In genomic region chr11:54116406-54116805, GRCm38 (mm10) we compare ENCODE assay signal across 24 mouse cellular contexts. TPM values are rescaled to one million over a fixed set of nuclear protein-coding genes. Genes with fewer than 3 reads are reported as not detected.
DNase-seq lines count a peak whose midpoint lies in the region; ATAC-seq lines count a peak whose summit lies in the region.
"Had no signal": no experiment of that assay in that cellular context is flagged by ENCODE, and none has a peak within 500 bp of the region (broad histone marks: within the 10 kb centered on the region; RNA-seq: fewer than 3 reads in every experiment).

No protein-coding gene starts in this region.

- peaks cover 46% of the 10 kb centered on the region for H3K4me1 ChIP-seq in heart, embryonic 16.5 days (ENCODE audit: control insufficient read depth, insufficient read depth, low read length)
- peaks cover 50% of the 10 kb centered on the region for H3K4me1 ChIP-seq in heart, embryonic 12.5 days (replicated peaks)
- peaks cover 50% of the 10 kb centered on the region for H3K4me1 ChIP-seq in embryonic facial prominence, embryonic 14.5 days (ENCODE audit: control insufficient read depth, insufficient read depth, low read length)

- H3K9me3 ChIP-seq in heart, embryonic 16.5 days (replicated peaks; ENCODE audit: control insufficient read depth, low read length), result no peaks in the 10 kb centered on the region
- H3K9me3 ChIP-seq in heart, embryonic 12.5 days (replicated peaks), result no peaks in the 10 kb centered on the region
- H3K9me3 ChIP-seq in embryonic facial prominence, embryonic 14.5 days (ENCODE audit: control insufficient read depth, low read length), result no peaks in the 10 kb centered on the region
- H3K9me3 ChIP-seq: liver, embryonic 15.5 days; neural tube, embryonic 15.5 days had no signal

- WGBS in heart, embryonic 16.5 days, result 67% methylated on average over 4 of the region's 4 CpGs
- 78% methylated on average over 4 of the region's 4 CpGs for WGBS in heart, embryonic 12.5 days
- WGBS in embryonic facial prominence, embryonic 14.5 days, result 52% methylated on average over 4 of the region's 4 CpGs

- no peak overlapping the region for H3K4me2 ChIP-seq in heart, embryonic 16.5 days (ENCODE audit: low read depth, low read length)
- H3K4me2 ChIP-seq in heart, embryonic 12.5 days, result no peak overlapping the region
- H3K4me2 ChIP-seq in embryonic facial prominence, embryonic 14.5 days (ENCODE audit: low read depth, low read length), result no peak overlapping the region
- H3K4me2 ChIP-seq: hindbrain, embryonic 14.5 days; liver, embryonic 15.5 days; lung, embryonic 14.5 days; neural tube, embryonic 15.5 days had no signal

- peak; percentile 5 to 21 for DNase-seq in adrenal gland, adult (ENCODE audit: inconsistent age in 2 of 2, low spot score in 1 of 2)
- DNase-seq in adrenal gland, postnatal 4 days (ENCODE audit: low spot score in 2 of 2), result no peak
- peak; percentile 31 for DNase-seq in gastrocnemius, postnatal 14 days
- no peak for DNase-seq in gastrocnemius, postnatal 10 days
- DNase-seq in embryonic facial prominence, embryonic 14.5 days (ENCODE audit: low spot score), result peak; percentile 68
- DNase-seq: adrenal gland, postnatal 14 days; cerebellum, adult 11-12 months; cerebellum, adult 9-11 months; lung, embryonic 14.5 days; lung, postnatal 14 days; midbrain, embryonic 14.5 days; retina, postnatal 1 day; right cerebral cortex, postnatal 14 days; thymus, postnatal 4 days had no signal

- intact Hi-C loops in gastrocnemius, postnatal 14 days (cut with DNase I; ENCODE audit: low total_unique reads), result no loop called here

- no peak overlapping the region for H3K4me3 ChIP-seq in heart, embryonic 16.5 days (ENCODE audit: low read length)
- no peak overlapping the region for H3K4me3 ChIP-seq in heart, embryonic 12.5 days
- H3K4me3 ChIP-seq in embryonic facial prominence, embryonic 14.5 days (ENCODE audit: low read depth, low read length), result no peak overlapping the region
- H3K4me3 ChIP-seq: liver, embryonic 15.5 days; neural tube, embryonic 15.5 days had no signal

- ATAC-seq in heart, embryonic 16.5 days (replicated peaks; ENCODE audit: extremely low read depth, insufficient read depth, low FRiP score), result no peak
- ATAC-seq in heart, embryonic 12.5 days (ENCODE audit: insufficient number of reproducible peaks, low FRiP score), result no peak
- ATAC-seq in embryonic facial prominence, embryonic 14.5 days (ENCODE audit: low read depth), result no peak
- ATAC-seq: activated CD4-positive, CD25-positive, alpha-beta regulatory T cell, adult 4 months; forebrain, embryonic 14.5 days had no signal

- no peaks in the 10 kb centered on the region for H3K27me3 ChIP-seq in heart, embryonic 16.5 days (ENCODE audit: control insufficient read depth, insufficient read depth, low read length)
- H3K27me3 ChIP-seq in heart, embryonic 12.5 days (replicated peaks), result no peaks in the 10 kb centered on the region
- H3K27me3 ChIP-seq in embryonic facial prominence, embryonic 14.5 days (replicated peaks; ENCODE audit: control insufficient read depth, insufficient read depth, low read length), result no peaks in the 10 kb centered on the region
- H3K27me3 ChIP-seq: CH12.LX; liver, embryonic 15.5 days; neural tube, embryonic 15.5 days had no signal

- H3K27ac ChIP-seq in heart, embryonic 16.5 days (ENCODE audit: low read length), result peak overlapping the region; percentile 9; the same call in 1 of the 2 replicates
- no peak overlapping the region for H3K27ac ChIP-seq in heart, embryonic 12.5 days (ENCODE audit: poor library complexity, severe bottlenecking)
- H3K27ac ChIP-seq in embryonic facial prominence, embryonic 14.5 days (replicated peaks; ENCODE audit: low read depth, low read length), result no peak overlapping the region
- H3K27ac ChIP-seq: hindbrain, embryonic 14.5 days; liver, embryonic 15.5 days; neural tube, embryonic 15.5 days had no signal

- H3K9ac ChIP-seq in heart, embryonic 16.5 days (ENCODE audit: low read length), result no peak overlapping the region
- H3K9ac ChIP-seq in heart, embryonic 12.5 days, result no peak overlapping the region
- H3K9ac ChIP-seq in embryonic facial prominence, embryonic 14.5 days (ENCODE audit: low read depth, low read length), result no peak overlapping the region
- H3K9ac ChIP-seq: hindbrain, embryonic 14.5 days; liver, embryonic 15.5 days; lung, embryonic 14.5 days; neural tube, embryonic 15.5 days had no signal

- H3K36me3 ChIP-seq in heart, embryonic 16.5 days (ENCODE audit: control insufficient read depth, insufficient read depth), result peaks cover 21% of the 10 kb centered on the region
- H3K36me3 ChIP-seq in heart, embryonic 12.5 days, result peaks cover 42% of the 10 kb centered on the region
- peaks cover 28% of the 10 kb centered on the region for H3K36me3 ChIP-seq in embryonic facial prominence, embryonic 14.5 days (ENCODE audit: control insufficient read depth, insufficient read depth, low read length)
- H3K36me3 ChIP-seq: liver, embryonic 15.5 days had no signal

RNA-seq across cellular contexts. Expression of gene P4ha2, which starts 16.5 kb away (rescaled TPM):
- total RNA-seq in adrenal gland, postnatal 4 days (2021), result 10 to 100 TPM; 20.8 to 21.9 TPM
- total RNA-seq in gastrocnemius, postnatal 14 days (2021), result 10 to 100 TPM; 19.9 to 21.2 TPM
- total RNA-seq in gastrocnemius, postnatal 10 days (2021), result 10 to 100 TPM; 21.1 to 27.7 TPM
- polyA plus RNA-seq in heart, embryonic 16.5 days (2015; fragmentation: Nextera tagmentation; extraction: Ambion mirVana), result 53.3 and 61.1 TPM in 2 replicates
- polyA plus RNA-seq in heart, embryonic 12.5 days (2016; fragmentation: Nextera tagmentation; extraction: Ambion mirVana), result 56.5 and 62.1 TPM in 2 replicates
- 107 and 120 TPM in 2 replicates for polyA plus RNA-seq in embryonic facial prominence, embryonic 14.5 days (2014; fragmentation: Nextera tagmentation; extraction: Ambion mirVana)
- total RNA-seq: hematopoietic stem cell, adult 5-6 weeks; monocyte, adult 5-6 weeks had no signal
- polyA plus RNA-seq: activated CD4-positive, CD25-positive, alpha-beta regulatory T cell, adult 4 months had no signal

RNA-seq across cellular contexts. Expression of gene Pdlim4, which starts 47.6 kb away (rescaled TPM):
- total RNA-seq in adrenal gland, postnatal 4 days (2021), result 10 to 100 TPM; 34.7 to 38.8 TPM
- 10 to 100 TPM; 15.6 to 18.8 TPM for total RNA-seq in gastrocnemius, postnatal 14 days (2021)
- 10 to 100 TPM; 26.0 to 37.9 TPM for total RNA-seq in gastrocnemius, postnatal 10 days (2021)
- polyA plus RNA-seq in heart, embryonic 16.5 days (2015; fragmentation: Nextera tagmentation; extraction: Ambion mirVana), result 16.0 and 26.4 TPM in 2 replicates
- polyA plus RNA-seq in heart, embryonic 12.5 days (2016; fragmentation: Nextera tagmentation; extraction: Ambion mirVana), result 7.1 and 7.3 TPM in 2 replicates
- polyA plus RNA-seq in embryonic facial prominence, embryonic 14.5 days (2014; fragmentation: Nextera tagmentation; extraction: Ambion mirVana), result 115 and 132 TPM in 2 replicates
- total RNA-seq: CH12.LX; hematopoietic stem cell, adult 5-6 weeks had no signal

Comparison
In these comparisons a context has a peak if more than half of its experiments do, and no peak if none do; other contexts are left out.
1. DNase-seq: peak in adrenal gland, adult (2 of 2), gastrocnemius, postnatal 14 days (single experiment) and embryonic facial prominence, embryonic 14.5 days (single experiment); none in adrenal gland, postnatal 4 days (0 of 2) and gastrocnemius, postnatal 10 days (single experiment).